Mouse (Mus musculus) frontal cortex, adult (tissue): Measurements from ENCODE around the gene Cep57l1.
"Not testable (repeated sequence)": the region's sequence is repeated elsewhere in the genome, so short reads cannot be mapped to it uniquely, and the experiment has no call there.

Experiments
- ATAC-seq: cut with Nextera tagmentation; 2 replicates; pipeline ENCODE4 v1.9.2; 2017; ENCODE audit warnings: mild to moderate bottlenecking, moderate library complexity, mixed read lengths; ENCODE audit not compliant: low TSS enrichment

Cep57l1 gene

GRCm38 (mm10) chr10:41809771-41810563 lies at the start of gene Cep57l1, which contains the start of gene Sesn1:
Cep57l1 (minus strand) TSS chr10:41809871.
Sesn1 (plus strand) TSS chr10:41809935.
- ATAC-seq: peak; percentile 70

GRCm38 (mm10) chr10:41848721-41849120 lies 39.0 kb upstream of the Cep57l1 start:
- ATAC-seq: no peak

- ATAC-seq: no peak
Measured at GRCm38 (mm10) chr10:41847737-41848136, 38.1 kb upstream of the Cep57l1 start.

- ATAC-seq: no peak
Measured at GRCm38 (mm10) chr10:41838911-41839310, 29.2 kb upstream of the Cep57l1 start.

- ATAC-seq: no peak
Measured at GRCm38 (mm10) chr10:41834131-41834530, 24.5 kb upstream of the Cep57l1 start.

GRCm38 (mm10) chr10:41832191-41832590 lies 22.5 kb upstream of the Cep57l1 start:
- ATAC-seq: 0 out of 2 replicates have a peak, but pooled peaks have one; percentile 45

GRCm38 (mm10) chr10:41830851-41831522 lies 21.3 kb upstream of the Cep57l1 start:
- ATAC-seq: peak; percentile 79

- ATAC-seq: peak; percentile 39; the same call in 1 of the 2 replicates
Measured at GRCm38 (mm10) chr10:41830445-41830844, 20.8 kb upstream of the Cep57l1 start.

GRCm38 (mm10) chr10:41829980-41830379 lies 20.3 kb upstream of the Cep57l1 start:
- ATAC-seq: no peak

- no peak for ATAC-seq
Measured at GRCm38 (mm10) chr10:41829191-41829590, 19.5 kb upstream of the Cep57l1 start.

GRCm38 (mm10) chr10:41827784-41828183 lies 18.1 kb upstream of the Cep57l1 start:
- no peak for ATAC-seq

GRCm38 (mm10) chr10:41826526-41827116 lies 16.9 kb upstream of the Cep57l1 start:
- no peak for ATAC-seq

- ATAC-seq: no peak
Measured at GRCm38 (mm10) chr10:41825996-41826395, 16.3 kb upstream of the Cep57l1 start.

GRCm38 (mm10) chr10:41825041-41825440 lies 15.4 kb upstream of the Cep57l1 start:
- ATAC-seq: no peak

- ATAC-seq: no peak
Measured at GRCm38 (mm10) chr10:41823916-41824315, 14.2 kb upstream of the Cep57l1 start.

GRCm38 (mm10) chr10:41823282-41823675 lies 13.6 kb upstream of the Cep57l1 start:
- not testable (repeated sequence) for ATAC-seq

- peak; percentile 82 for ATAC-seq
Measured at GRCm38 (mm10) chr10:41822573-41823281, 13.1 kb upstream of the Cep57l1 start.

- no peak for ATAC-seq
Measured at GRCm38 (mm10) chr10:41821171-41821570, 11.5 kb upstream of the Cep57l1 start.

GRCm38 (mm10) chr10:41820401-41820800 lies 10.7 kb upstream of the Cep57l1 start:
- no peak for ATAC-seq

- ATAC-seq: peak; percentile 15; the same call in 1 of the 2 replicates
Measured at GRCm38 (mm10) chr10:41819307-41819706, 9.6 kb upstream of the Cep57l1 start.

GRCm38 (mm10) chr10:41818733-41819070 lies 9.0 kb upstream of the Cep57l1 start:
- not testable (repeated sequence) for ATAC-seq
